Mouse (Mus musculus) heart, adult 8-10 months (tissue): ENCODE measurements at regions not wholly inside any gene's neighbourhood (a gene's known extent, or its start where the extent isn't known, plus 50 kb on each side); places are given as distances from the start of the nearest gene placed in this dataset.

ENCODE experiments used
- DNase-seq: peaks from one replicate; pipeline ENCODE4 v3.0.0; 2022; ENCODE audit warnings: low spot score

- no peak for DNase-seq
Measured at GRCm38 (mm10) chr6:140368354-140369069, 55.3 kb upstream of the Plekha5 start.

- no peak for DNase-seq
Measured at GRCm38 (mm10) chr6:140367303-140367702, 56.6 kb upstream of the Plekha5 start.

GRCm38 (mm10) chr6:140366791-140367190 is 57.1 kb upstream of the Plekha5 start:
- DNase-seq: no peak

- DNase-seq: no peak
Measured at GRCm38 (mm10) chr6:140360996-140361395, 62.9 kb upstream of the Plekha5 start.

GRCm38 (mm10) chr6:140357901-140358300 is 66.0 kb upstream of the Plekha5 start:
- no peak for DNase-seq

GRCm38 (mm10) chr6:140357300-140357699 is 66.6 kb upstream of the Plekha5 start:
- no peak for DNase-seq

GRCm38 (mm10) chr6:140354082-140354481 is 69.8 kb upstream of the Plekha5 start:
- DNase-seq: no peak

GRCm38 (mm10) chr6:140353610-140354009 is 70.2 kb upstream of the Plekha5 start:
- DNase-seq: no peak

- DNase-seq: no peak
Measured at GRCm38 (mm10) chr6:140351365-140352095, 72.3 kb upstream of the Plekha5 start.

GRCm38 (mm10) chr6:140348578-140348977 is 75.3 kb upstream of the Plekha5 start:
- no peak for DNase-seq

GRCm38 (mm10) chr6:140346929-140347328 is 76.9 kb upstream of the Plekha5 start:
- no peak for DNase-seq

GRCm38 (mm10) chr6:140343638-140344037 is 80.2 kb upstream of the Plekha5 start:
- DNase-seq: no peak

- DNase-seq: no peak
Measured at GRCm38 (mm10) chr6:140342881-140343280, 81.0 kb upstream of the Plekha5 start.

- no peak for DNase-seq
Measured at GRCm38 (mm10) chr6:140339731-140340130, 84.1 kb upstream of the Plekha5 start.

GRCm38 (mm10) chr6:140337897-140338749 is 85.7 kb upstream of the Plekha5 start:
- no peak for DNase-seq

GRCm38 (mm10) chr6:140337083-140337491 is 86.8 kb upstream of the Plekha5 start:
- no peak for DNase-seq

- no peak for DNase-seq
Measured at GRCm38 (mm10) chr6:140336414-140336941, 87.4 kb upstream of the Plekha5 start.

GRCm38 (mm10) chr6:140333397-140333796 is 90.5 kb upstream of the Plekha5 start:
- no peak for DNase-seq

- DNase-seq: no peak
Measured at GRCm38 (mm10) chr6:140308641-140309040, 115.2 kb upstream of the Plekha5 start.

- no peak for DNase-seq
Measured at GRCm38 (mm10) chr6:140306811-140307558, 116.9 kb upstream of the Plekha5 start.

- no peak for DNase-seq
Measured at GRCm38 (mm10) chr6:140304105-140304504, 119.7 kb upstream of the Plekha5 start.
